7 mouse cellular contexts compared by ENCODE assay signal in genomic region chr7:68129077-68129511, GRCm38 (mm10).
DNase-seq lines count a peak whose midpoint lies in the region; ATAC-seq lines count a peak whose summit lies in the region.

No protein-coding gene starts in this region.

- 0% methylated on average over 19 of the region's 19 CpGs for WGBS in intestine, embryonic 16.5 days
- WGBS in midbrain, embryonic 11.5 days = 0% methylated on average over 19 of the region's 19 CpGs

- ATAC-seq in intestine, embryonic 16.5 days = peak; percentile 94
- ATAC-seq in midbrain, embryonic 11.5 days (ENCODE audit: low FRiP score) = peak; percentile 93

- H3K27me3 ChIP-seq in intestine, embryonic 16.5 days (replicated peaks; ENCODE audit: control insufficient read depth, insufficient read depth, low read length) = no peaks in the 10 kb centered on the region
- H3K27me3 ChIP-seq in midbrain, embryonic 11.5 days (ENCODE audit: control insufficient read depth, insufficient read depth, low read length) = no peaks in the 10 kb centered on the region

- H3K4me3 ChIP-seq in intestine, embryonic 16.5 days (ENCODE audit: low read length) = peak overlapping the region; percentile 73
- peak overlapping the region; percentile 67 for H3K4me3 ChIP-seq in midbrain, embryonic 11.5 days (ENCODE audit: low read depth, low read length)

- peaks cover 16% of the 10 kb centered on the region for H3K4me1 ChIP-seq in intestine, embryonic 16.5 days (ENCODE audit: control insufficient read depth, insufficient read depth, low read length)
- peaks cover 25% of the 10 kb centered on the region for H3K4me1 ChIP-seq in midbrain, embryonic 11.5 days (ENCODE audit: control insufficient read depth, insufficient read depth, low read length)

- DNase-seq in adrenal gland, adult 18-20 months (ENCODE audit: low spot score in 2 of 2) = peak; percentile 95
- peak; percentile 97 for DNase-seq in embryo, embryonic 11 days
- DNase-seq in gastrocnemius, postnatal 36 days = peak; percentile 98
- peak; percentile 98 to 99 for DNase-seq in left cerebral cortex, postnatal 36 days (ENCODE audit: low spot score in 2 of 2)
- DNase-seq in midbrain, embryonic 11.5 days (ENCODE audit: low spot score, missing footprints) = peak; percentile 100
- DNase-seq in skeletal muscle tissue, adult 2 months (ENCODE audit: low read depth, low spot score) = peak; percentile 99

- peak overlapping the region; percentile 89 for H3K4me2 ChIP-seq in intestine, embryonic 16.5 days (ENCODE audit: low read depth, low read length)
- H3K4me2 ChIP-seq in midbrain, embryonic 11.5 days = peak overlapping the region; percentile 85

- peak overlapping the region; percentile 82 for H3K27ac ChIP-seq in intestine, embryonic 16.5 days (ENCODE audit: low read length)
- H3K27ac ChIP-seq in midbrain, embryonic 11.5 days (ENCODE audit: low read depth, low read length) = peak overlapping the region; percentile 71

- intact Hi-C loops in gastrocnemius, postnatal 36 days (cut with DNase I) = loop anchor here (1.0 to 5.0 kb wide), 2 partner anchors 42 to 178 kb away; no protein-coding TSS in a partner anchor
- intact Hi-C loops in left cerebral cortex, postnatal 36 days (cut with DNase I) = loop anchor here (1.0 to 5.0 kb wide), 3 partner anchors 178 to 342 kb away; no protein-coding TSS in a partner anchor

- H3K36me3 ChIP-seq in intestine, embryonic 16.5 days (ENCODE audit: control insufficient read depth, insufficient read depth, low read length) = no peaks in the 10 kb centered on the region
- no peaks in the 10 kb centered on the region for H3K36me3 ChIP-seq in midbrain, embryonic 11.5 days (ENCODE audit: control insufficient read depth, insufficient read depth, low read length)

- H3K9me3 ChIP-seq in intestine, embryonic 16.5 days (ENCODE audit: control insufficient read depth, low read length) = no peaks in the 10 kb centered on the region
- no peaks in the 10 kb centered on the region for H3K9me3 ChIP-seq in midbrain, embryonic 11.5 days (ENCODE audit: control insufficient read depth, low read length)

- H3K9ac ChIP-seq in intestine, embryonic 16.5 days (ENCODE audit: low read depth, low read length) = peak overlapping the region; percentile 66
- peak overlapping the region; percentile 67 for H3K9ac ChIP-seq in midbrain, embryonic 11.5 days (ENCODE audit: low read length)

Comparison
In these comparisons a context has a peak if more than half of its experiments do, and no peak if none do; other contexts are left out.
1. Peak in every context shown above with its lines: DNase-seq, ATAC-seq, H3K4me3 ChIP-seq and H3K27ac ChIP-seq.